Mouse (Mus musculus) CD4-positive naive resting alpha-beta T cell, adult 57 days (primary cell): ENCODE measurements around the gene Gmps. TPM values are rescaled to one million over a fixed set of nuclear protein-coding genes. Genes with fewer than 3 reads are reported as not detected.

Experiments used
- total RNA-seq: library from RNA; stranded (reverse); gene quantifications from one replicate; pipeline ENCODE4 v1.2.4, GENCODE M21; 2023

Gene Gmps
- total RNA-seq, result 17.0 TPM

DNA sequence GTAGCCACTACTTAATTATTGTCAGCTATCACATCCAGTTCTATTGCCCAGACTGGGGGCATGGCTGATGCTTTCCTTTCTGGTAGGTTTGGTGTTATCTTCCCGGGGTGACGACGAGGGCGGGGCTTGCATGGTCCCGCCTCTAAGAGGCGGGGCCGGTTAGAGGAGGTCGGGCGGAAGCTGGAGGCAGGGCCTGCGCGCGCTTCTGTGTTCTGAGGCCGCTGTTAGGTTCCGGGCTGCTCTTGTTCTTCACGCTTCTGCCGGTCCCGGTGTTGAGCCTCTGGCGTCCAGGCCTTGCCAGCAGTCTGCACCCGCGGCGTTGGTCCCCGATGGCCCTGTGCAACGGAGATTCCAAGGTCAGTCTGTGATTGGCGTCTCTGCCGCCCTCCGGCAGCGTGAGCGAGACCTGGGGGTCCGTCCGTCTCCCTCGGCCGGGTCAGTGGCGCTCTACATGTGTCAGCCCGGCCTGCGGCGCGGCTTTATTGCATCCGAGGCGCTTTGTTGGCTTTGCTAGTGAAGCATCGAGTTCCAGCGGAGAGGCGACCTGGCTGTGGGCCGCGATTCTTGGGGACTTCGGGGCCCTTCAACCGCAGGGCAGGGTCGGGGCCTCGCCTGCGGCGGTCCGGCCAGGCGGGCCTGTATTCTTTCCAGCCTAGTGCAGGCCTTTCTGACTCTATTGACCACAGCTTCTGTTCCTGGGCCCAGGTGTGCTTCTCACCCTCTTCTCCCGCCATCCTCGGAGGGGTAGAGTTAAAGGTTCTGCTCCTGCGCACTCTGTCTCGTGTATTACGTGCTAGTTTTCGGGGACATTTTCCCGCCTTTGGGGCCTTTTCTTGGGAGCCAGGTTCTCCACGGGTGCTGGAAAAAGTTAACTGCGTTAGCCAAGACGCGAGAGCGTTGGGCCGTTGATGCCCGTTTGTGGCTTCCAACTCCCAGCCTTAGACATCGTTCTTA is at the start of gene Gmps:
Gene Gmps, plus strand, starts transcription at position 152 of the 954 bp plus-strand sequence.

DNA sequence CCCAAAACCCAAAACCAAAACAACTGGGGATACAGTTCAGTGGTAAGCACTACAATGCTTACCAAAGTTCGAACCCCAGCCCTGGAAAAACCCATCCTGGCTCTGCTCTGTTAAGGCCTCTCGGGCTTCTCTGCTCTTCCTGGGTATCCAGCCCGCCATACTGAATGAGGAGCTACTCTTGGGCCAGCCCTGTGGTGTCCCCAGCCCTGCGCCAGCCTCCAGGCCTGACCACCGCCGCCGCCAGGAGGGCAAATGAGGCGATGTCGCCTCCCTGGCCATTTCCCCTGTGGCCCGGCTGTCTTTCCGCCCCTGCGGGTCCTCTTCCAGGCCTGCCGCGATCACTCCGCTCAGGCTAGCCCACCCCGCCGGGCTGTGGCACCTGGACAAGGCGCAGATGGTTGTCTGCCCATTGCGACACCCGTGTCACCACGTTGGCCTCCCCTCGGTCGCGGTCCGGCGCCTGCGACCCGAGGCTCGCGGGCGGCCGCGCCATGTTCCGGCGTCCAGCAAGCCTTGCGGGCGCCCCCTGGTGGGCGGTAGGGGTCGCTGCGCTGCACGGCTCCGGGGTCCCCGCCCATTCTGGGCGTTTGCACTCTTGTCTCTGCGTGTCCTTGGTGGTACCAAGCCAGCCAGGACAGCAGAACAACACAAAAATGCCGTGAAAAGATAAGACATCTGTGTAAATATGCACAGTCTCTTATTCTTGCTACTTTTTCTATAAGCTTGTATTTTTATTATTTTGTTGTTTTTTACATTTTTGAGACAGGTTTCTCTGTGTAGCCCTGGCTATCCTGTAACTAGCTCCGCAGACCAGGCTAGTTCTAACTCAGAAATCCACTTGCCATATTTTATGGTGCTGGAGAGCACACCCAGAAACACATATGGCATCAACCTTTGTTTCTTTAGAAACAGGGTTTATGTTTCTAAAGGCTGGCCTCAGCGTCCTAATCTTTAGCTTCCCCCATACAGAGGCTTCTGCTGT is 46.7 kb upstream of the Gmps start, which contains the start of gene E130311K13Rik:
Gene E130311K13Rik, minus strand, starts transcription at position 595 of the 982 bp plus-strand sequence.

GRCm38 (mm10) chr3:63964100-63964921 is 11.6 kb upstream of the Gmps start, which contains the start of gene Slc33a1:
Gene Slc33a1 (minus strand): TSS chr3:63964768.

Other genes starting within 250 kb of the Gmps start
- 3.6 TPM for gene Plch1, start 76.6 kb upstream of the Gmps start, total RNA-seq
- 4.1 TPM for gene E130311K13Rik, start 46.6 kb upstream of the Gmps start, total RNA-seq
- gene Slc33a1, start 11.3 kb upstream of the Gmps start, total RNA-seq, result 11.6 TPM
- not detected for gene Vmn2r1, start 105.4 kb downstream of the Gmps start, total RNA-seq
- gene Vmn2r2, start 165.8 kb downstream of the Gmps start, total RNA-seq, result not detected